Mouse (Mus musculus) hindbrain, embryonic 11.5 days (tissue): ENCODE data around the gene Lpp. TPM values are rescaled to one million over a fixed set of nuclear protein-coding genes. Genes with fewer than 3 reads are reported as not detected.

ENCODE experiments used
- ATAC-seq: fragments of 200-750 bp; cut with Nextera tagmentation; 2 replicates; pipeline ENCODE4 v1.8.0; 2017; ENCODE audit warnings: mild to moderate bottlenecking, moderate TSS enrichment, moderate library complexity; ENCODE audit not compliant: low FRiP score
- DNase-seq: peaks from one replicate; pipeline ENCODE4 v3.0.0-alpha.2; 2015; ENCODE audit warnings: low spot score
- H3K27ac ChIP-seq: fragments of 300-500 bp; sonication (generic); 2 replicates; pipeline ENCODE4 v1.5.1; 2014; ENCODE audit warnings: mild to moderate bottlenecking, low read depth, low read length
- H3K27me3 ChIP-seq: fragments of 300-500 bp; sonication (generic); 2 replicates; pipeline ENCODE4 v1.6.1; 2014; ENCODE audit warnings: mild to moderate bottlenecking, low read length, moderate library complexity, mixed read lengths; ENCODE audit not compliant: control insufficient read depth, insufficient read depth
- H3K36me3 ChIP-seq: fragments of 300-500 bp; sonication (generic); 2 replicates; pipeline ENCODE4 v1.6.1; 2014; ENCODE audit warnings: mild to moderate bottlenecking, low read length, moderate library complexity, mixed read lengths; ENCODE audit not compliant: control insufficient read depth, insufficient read depth
- H3K4me1 ChIP-seq: fragments of 300-500 bp; sonication (generic); replicated peaks from 2 replicates; pipeline ENCODE4 v1.6.1; 2014; ENCODE audit warnings: low read length, mixed read lengths; ENCODE audit not compliant: control insufficient read depth, insufficient read depth
- H3K4me2 ChIP-seq: fragments of 300-500 bp; sonication (generic); replicated peaks from 2 replicates; pipeline ENCODE4 v1.6.1; 2014; ENCODE audit warnings: mild to moderate bottlenecking, low read depth, low read length
- H3K4me3 ChIP-seq: fragments of 300-500 bp; sonication (generic); 2 replicates; pipeline ENCODE4 v1.5.1; 2014; ENCODE audit warnings: low read depth, low read length
- H3K9ac ChIP-seq: fragments of 300-500 bp; sonication (generic); 2 replicates; pipeline ENCODE4 v1.6.1; 2014; ENCODE audit warnings: low read depth, low read length
- H3K9me3 ChIP-seq: fragments of 300-500 bp; sonication (generic); 2 replicates; pipeline ENCODE4 v1.6.1; 2016; ENCODE audit warnings: low read length; ENCODE audit not compliant: control insufficient read depth
- WGBS: fragments of 180-500 bp; shearing (Covaris S2); extraction: QIAGEN DNeasy Blood & Tissue Kit; methylation state at CpG from one replicate; pipeline ENCODE4 v1.1.7; 2014; 5-methylcytosine and 5-hydroxymethylcytosine counted together
- polyA plus RNA-seq: library from polyadenylated mRNA; unstranded; fragments of >200 nt; fragmentation: Nextera tagmentation; extraction: Ambion mirVana; gene quantifications from 2 replicates; pipeline ENCODE4 v1.2.1, GENCODE M21; 2014

Gene Lpp
- polyA plus RNA-seq, 1 experiment from 2014 or later, result 25.1 TPM

DNA sequence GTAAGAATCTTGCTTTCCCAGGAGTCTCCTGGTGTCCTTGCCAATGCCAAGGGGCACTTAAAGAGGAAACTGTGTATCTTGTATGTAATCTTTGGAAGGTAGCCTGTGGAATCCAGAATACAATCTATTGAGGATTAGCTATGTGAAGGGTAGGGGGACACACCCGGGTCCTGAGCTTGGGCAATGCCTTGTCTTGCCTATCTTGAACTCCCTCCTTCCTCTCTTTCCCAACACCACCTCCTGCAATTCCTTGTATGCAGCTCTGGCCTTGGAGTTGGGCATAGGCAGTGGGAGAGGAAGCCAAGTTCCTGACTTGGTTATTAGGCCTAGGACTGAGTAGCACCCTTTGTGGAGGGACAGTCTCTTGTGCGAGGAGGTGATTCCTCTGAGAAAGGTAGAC is 1.8 kb downstream of the Lpp start:
- WGBS, result 79% methylated on average over 2 of the region's 2 CpGs
- Histone ChIP-seq H3K9ac (no peak overlapping the region), H3K27ac (no peak overlapping the region), H3K4me1 (no peaks in the 10 kb centered on the region; the same call in 1 of the 2 replicates), H3K4me3 (no peak overlapping the region), H3K4me2 (no peak overlapping the region), H3K9me3 (no peaks in the 10 kb centered on the region), H3K27me3 (no peaks in the 10 kb centered on the region), H3K36me3 (no peaks in the 10 kb centered on the region)
- ATAC-seq (no peak), DNase-seq (no peak)

DNA sequence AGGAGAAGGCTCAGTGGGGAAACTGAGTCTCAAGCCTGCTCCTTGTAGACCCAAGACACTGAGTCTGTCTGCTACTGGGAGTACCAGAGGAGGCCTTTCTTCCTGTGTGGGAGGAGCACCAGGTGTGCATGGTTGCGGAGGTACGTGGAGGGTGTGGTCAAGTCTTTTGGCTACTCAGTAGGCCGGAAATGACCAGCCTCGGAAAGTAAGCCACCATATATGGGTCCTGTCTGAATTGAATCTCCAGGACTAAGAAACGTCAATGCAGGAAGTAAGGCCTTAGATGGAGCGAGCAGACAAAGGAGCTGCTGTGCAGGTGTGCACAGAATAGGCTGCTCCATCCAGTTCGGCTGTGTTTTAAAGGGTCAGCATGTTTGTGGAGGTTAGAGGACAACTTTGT is 3.2 kb downstream of the Lpp start:
- ATAC-seq (no peak), DNase-seq (no peak)
- Histone ChIP-seq H3K9ac (no peak overlapping the region), H3K4me3 (no peak overlapping the region), H3K4me2 (no peak overlapping the region), H3K4me1 (no peaks in the 10 kb centered on the region; the same call in 1 of the 2 replicates), H3K9me3 (no peaks in the 10 kb centered on the region), H3K27ac (no peak overlapping the region), H3K36me3 (no peaks in the 10 kb centered on the region), H3K27me3 (no peaks in the 10 kb centered on the region)
- 93% methylated on average over 7 of the region's 7 CpGs for WGBS

DNA sequence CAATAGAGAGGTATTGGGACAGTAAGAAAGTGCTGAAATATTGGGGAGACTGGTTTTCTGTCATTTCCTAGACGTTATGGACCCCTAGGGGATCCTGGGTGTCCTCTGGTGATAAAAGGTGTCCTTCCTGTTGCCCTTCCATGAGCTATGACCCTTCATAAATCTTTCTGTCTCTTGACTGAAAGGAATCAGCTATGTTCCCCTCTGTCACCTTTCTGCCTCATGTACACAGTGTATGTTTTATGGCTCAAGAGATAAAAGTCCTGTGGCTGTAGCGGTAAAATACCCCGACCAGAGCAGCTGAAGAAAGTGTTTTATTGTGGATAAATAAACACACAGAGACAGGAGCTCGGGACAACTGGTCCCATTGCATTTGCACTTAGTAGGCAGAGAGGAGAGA is 5.2 kb downstream of the Lpp start:
- H3K4me3 ChIP-seq, result no peak overlapping the region
- no peaks in the 10 kb centered on the region for H3K27me3 ChIP-seq
- ATAC-seq, result no peak
- no peaks in the 10 kb centered on the region for H3K36me3 ChIP-seq
- no peaks in the 10 kb centered on the region; the same call in 1 of the 2 replicates for H3K4me1 ChIP-seq
- H3K27ac ChIP-seq, result no peak overlapping the region
- H3K9me3 ChIP-seq, result no peaks in the 10 kb centered on the region
- no peak overlapping the region for H3K9ac ChIP-seq
- DNase-seq, result no peak
- H3K4me2 ChIP-seq, result no peak overlapping the region
- WGBS, result 61% methylated on average over 4 of the region's 4 CpGs

DNA sequence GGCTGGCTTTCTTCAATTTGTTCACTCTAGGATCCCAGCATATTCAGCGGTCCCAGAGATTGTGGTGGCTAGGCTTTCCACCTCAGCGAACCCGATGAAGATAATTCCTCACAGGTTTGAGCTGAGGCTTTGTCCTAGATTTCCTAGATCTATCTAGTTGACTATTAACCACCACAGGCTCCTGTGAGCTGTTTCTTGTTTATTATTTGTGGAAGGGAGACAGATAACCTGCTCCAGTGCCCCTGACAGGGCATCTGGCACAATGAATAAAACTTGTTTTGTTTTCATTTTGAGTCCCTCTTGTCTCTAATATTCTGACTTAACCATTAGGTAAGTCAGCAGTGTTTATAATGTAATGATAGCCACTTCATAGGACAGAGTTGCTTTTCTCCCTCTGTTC is 5.6 kb downstream of the Lpp start:
- Histone ChIP-seq H3K4me3 (no peak overlapping the region), H3K36me3 (0 out of 2 replicates have a peak, but pooled peaks cover 1% of the 10 kb centered on the region), H3K9me3 (no peaks in the 10 kb centered on the region), H3K4me1 (no peaks in the 10 kb centered on the region; the same call in 1 of the 2 replicates), H3K27ac (no peak overlapping the region), H3K27me3 (no peaks in the 10 kb centered on the region), H3K9ac (no peak overlapping the region), H3K4me2 (no peak overlapping the region)
- 90% methylated on average over 3 of the region's 3 CpGs for WGBS
- DNase-seq (no peak), ATAC-seq (no peak)

DNA sequence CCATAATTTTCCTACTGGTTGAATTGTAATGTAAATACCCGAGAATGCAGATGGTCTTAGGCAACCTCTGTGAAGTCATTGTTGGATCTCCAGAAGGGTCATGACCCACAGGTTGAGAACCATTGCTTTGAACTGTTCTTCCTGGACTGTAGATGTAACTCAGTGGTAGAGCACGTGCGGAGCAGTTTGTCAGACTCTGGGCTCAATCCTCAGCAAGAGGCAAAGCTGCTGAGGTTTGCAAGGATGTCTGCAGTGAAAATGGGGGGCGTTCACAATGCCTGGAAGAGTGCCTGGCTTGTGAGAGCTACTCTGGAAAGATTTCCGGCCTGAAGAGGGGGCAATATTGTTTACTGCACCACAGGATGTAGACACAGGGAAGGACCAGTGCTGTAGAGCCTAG is 6.2 kb downstream of the Lpp start:
- no peak for ATAC-seq
- 0 out of 2 replicates have a peak, but pooled peaks cover 3% of the 10 kb centered on the region for H3K36me3 ChIP-seq
- H3K27ac ChIP-seq, result no peak overlapping the region
- no peaks in the 10 kb centered on the region; the same call in 1 of the 2 replicates for H3K4me1 ChIP-seq
- no peaks in the 10 kb centered on the region for H3K27me3 ChIP-seq
- no peak overlapping the region for H3K9ac ChIP-seq
- WGBS, result 76% methylated on average over 5 of the region's 5 CpGs
- no peak overlapping the region for H3K4me3 ChIP-seq
- no peak overlapping the region for H3K4me2 ChIP-seq
- no peak for DNase-seq
- no peaks in the 10 kb centered on the region for H3K9me3 ChIP-seq

DNA sequence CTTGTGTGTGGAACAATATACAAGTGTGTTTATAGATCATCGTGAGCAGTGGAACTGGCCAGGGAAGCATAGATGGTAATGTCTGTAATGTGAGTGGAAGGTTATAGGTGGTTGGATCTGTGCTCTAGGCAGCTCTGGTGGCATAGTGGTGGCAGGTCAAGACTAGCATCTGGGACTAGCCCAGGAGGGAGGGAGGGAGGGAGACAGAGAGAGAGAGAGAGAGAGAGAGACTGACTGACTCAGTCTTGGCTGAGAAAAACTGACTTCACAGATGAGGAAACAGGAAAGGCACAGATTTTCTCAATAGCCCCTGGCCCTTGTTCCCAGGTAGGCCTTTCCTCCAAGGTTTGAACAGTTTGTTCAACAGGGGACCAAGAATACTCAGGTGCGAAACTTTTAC is 7.5 kb downstream of the Lpp start:
- Histone ChIP-seq H3K4me3 (no peak overlapping the region), H3K9ac (no peak overlapping the region), H3K4me2 (no peak overlapping the region), H3K36me3 (0 out of 2 replicates have a peak, but pooled peaks cover 3% of the 10 kb centered on the region), H3K27me3 (no peaks in the 10 kb centered on the region), H3K27ac (no peak overlapping the region), H3K4me1 (no peaks in the 10 kb centered on the region), H3K9me3 (no peaks in the 10 kb centered on the region)
- 92% methylated on average over 2 of the region's 2 CpGs for WGBS
- DNase-seq (no peak), ATAC-seq (no peak)

DNA sequence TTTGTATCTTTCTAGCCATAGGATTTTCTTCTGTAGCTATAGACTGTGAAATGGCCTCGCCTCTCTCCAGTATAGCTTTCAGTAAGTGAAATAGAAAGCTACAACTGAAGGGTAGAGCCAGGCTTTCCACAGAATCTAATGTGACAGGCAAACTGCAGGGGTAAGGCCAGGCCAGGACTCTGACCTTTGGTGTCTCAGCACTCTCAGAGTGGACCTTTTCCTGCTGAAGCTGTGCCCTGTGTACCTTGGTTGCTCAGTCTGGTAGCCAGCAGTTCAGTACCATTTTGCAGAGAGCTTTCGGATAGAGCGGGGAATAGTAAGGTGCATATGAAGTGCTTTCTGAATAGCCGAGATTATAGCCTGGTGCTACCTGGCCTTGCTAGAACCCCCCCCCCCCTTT is 9.5 kb downstream of the Lpp start:
- WGBS, result 88% methylated on average over 4 of the region's 4 CpGs
- Histone ChIP-seq H3K4me1 (no peaks in the 10 kb centered on the region), H3K9ac (no peak overlapping the region), H3K9me3 (no peaks in the 10 kb centered on the region), H3K27ac (no peak overlapping the region), H3K4me3 (no peak overlapping the region), H3K36me3 (0 out of 2 replicates have a peak, but pooled peaks cover 3% of the 10 kb centered on the region), H3K27me3 (no peaks in the 10 kb centered on the region), H3K4me2 (no peak overlapping the region)
- ATAC-seq (no peak), DNase-seq (no peak)

DNA sequence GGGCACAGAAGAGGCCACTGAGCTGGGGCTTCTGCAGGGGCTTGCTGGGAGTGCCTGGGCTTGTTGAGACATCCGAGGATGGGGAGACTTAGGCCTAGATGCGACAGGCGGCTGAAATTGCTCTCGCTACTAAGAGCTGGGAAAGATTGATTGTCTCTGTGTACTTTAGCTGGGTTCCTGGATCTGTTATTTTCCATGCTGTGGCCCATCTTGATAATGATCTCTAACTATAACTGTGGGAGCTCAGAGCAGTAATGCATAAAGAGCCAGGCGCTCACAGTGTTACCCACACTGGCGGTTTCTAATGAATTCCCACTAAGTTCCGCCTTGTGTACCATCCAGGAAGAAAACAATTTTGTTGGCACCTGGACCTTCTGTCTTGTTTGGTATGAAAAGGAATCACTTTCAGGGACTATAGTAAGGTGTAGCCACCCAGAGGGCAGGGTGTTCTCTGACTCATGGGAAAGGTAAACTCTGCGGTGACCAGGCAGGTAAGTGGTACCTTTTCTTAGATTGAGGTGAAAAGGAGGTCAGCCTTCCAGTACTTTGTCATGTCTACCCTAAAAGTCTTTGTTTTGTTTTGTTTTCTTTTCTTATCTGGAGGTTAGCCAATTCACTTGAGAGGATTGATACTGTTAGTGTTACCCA is 10.6 kb downstream of the Lpp start:
- whole genome bisulfite sequencing, result 92% methylated on average over 8 of the region's 8 CpGs
- no peak overlapping the region for H3K27ac ChIP-seq

DNA sequence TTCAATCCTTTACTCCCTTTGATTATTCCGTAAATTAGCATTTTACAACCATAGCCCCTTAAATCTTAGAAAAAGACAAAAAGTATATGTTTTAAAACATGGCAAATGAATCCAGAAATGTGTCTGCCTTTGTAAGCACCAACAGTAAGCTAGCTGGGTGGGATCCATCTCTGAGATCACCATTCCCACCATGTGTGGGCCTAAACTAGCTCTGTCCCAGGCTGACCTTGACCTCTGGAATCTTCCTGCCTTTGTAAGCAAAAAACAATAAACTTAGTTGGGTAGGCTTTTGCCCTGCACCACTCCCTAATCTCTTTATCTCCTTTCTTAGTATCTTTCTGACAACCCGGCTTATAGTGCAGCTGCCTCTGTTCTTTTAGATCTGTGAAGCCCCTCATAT is 13.2 kb downstream of the Lpp start:
- WGBS, result 89% methylated on average over 2 of the region's 2 CpGs
- Histone ChIP-seq H3K4me3 (no peak overlapping the region), H3K36me3 (0 out of 2 replicates have a peak, but pooled peaks cover 3% of the 10 kb centered on the region), H3K9me3 (no peaks in the 10 kb centered on the region), H3K27me3 (no peaks in the 10 kb centered on the region), H3K27ac (no peak overlapping the region), H3K9ac (no peak overlapping the region), H3K4me2 (no peak overlapping the region), H3K4me1 (no peaks in the 10 kb centered on the region)
- ATAC-seq, result no peak
- DNase-seq, result no peak

More for the DNA sequence above, 10.6 kb downstream of the Lpp start:
- H3K9ac ChIP-seq, result no peak overlapping the region
- H3K4me3 ChIP-seq, result no peak overlapping the region
- DNase-seq (no peak), ATAC-seq (no peak)
- no peaks in the 10 kb centered on the region for H3K4me1 ChIP-seq
- H3K9me3 ChIP-seq, result no peaks in the 10 kb centered on the region
- 0 out of 2 replicates have a peak, but pooled peaks cover 3% of the 10 kb centered on the region for H3K36me3 ChIP-seq
- no peaks in the 10 kb centered on the region for H3K27me3 ChIP-seq
- H3K4me2 ChIP-seq, result no peak overlapping the region
